Mouse (Mus musculus) myocyte (in vitro differentiated cells): ENCODE results near the gene Gpr180. TPM values are rescaled to one million over a fixed set of nuclear protein-coding genes. Genes with fewer than 3 reads are reported as not detected.
A peak's percentile ranks its signal among the peaks of the same experiment; 100 is the strongest.

Source experiments
- H3K27me3 ChIP-seq: one replicate; pipeline ENCODE4 v1.6.1; 2011; ENCODE audit not compliant: control insufficient read depth, insufficient read depth, insufficient read length
- H3K36me3 ChIP-seq: one replicate; pipeline ENCODE4 v1.6.1; 2011; ENCODE audit not compliant: control insufficient read depth, insufficient read depth
- H3K4me2 ChIP-seq: one replicate; pipeline ENCODE4 v1.6.1; 2011; ENCODE audit warnings: low read depth, control low read depth
- H3K4me3 ChIP-seq: one replicate; pipeline ENCODE4 v1.5.1; 2011; ENCODE audit warnings: mild to moderate bottlenecking, control low read depth, moderate library complexity
- H3K79me2 ChIP-seq: one replicate; pipeline ENCODE4 v1.6.1; 2011; ENCODE audit not compliant: control insufficient read depth, insufficient read depth
- H3ac ChIP-seq: one replicate; pipeline ENCODE4 v1.6.1; 2011; ENCODE audit not compliant: control insufficient read depth, insufficient read length
- CEBPB ChIP-seq: IDR thresholded peaks from 2 replicates; pipeline ENCODE4 v1.6.1; 2011; ENCODE audit warnings: mild to moderate bottlenecking, moderate library complexity; ENCODE audit not compliant: poor library complexity, insufficient read depth, severe bottlenecking
- E2F4 ChIP-seq: IDR thresholded peaks from one replicate; pipeline ENCODE4 v1.6.1; 2011; ENCODE audit warnings: mild to moderate bottlenecking, control low read depth, moderate library complexity; ENCODE audit not compliant: insufficient read depth
- MAX ChIP-seq: IDR thresholded peaks from one replicate; pipeline ENCODE4 v1.6.1; 2011; ENCODE audit warnings: low read depth, mild to moderate bottlenecking, control low read depth
- MYOD1 ChIP-seq, 3 experiments: IDR thresholded peaks; one replicate each; pipeline ENCODE4 v1.6.1; 2011; ENCODE audit warnings: control low read depth in 2 of 3, low read depth in 2 of 3, mild to moderate bottlenecking in 2 of 3, moderate library complexity in 1 of 3; ENCODE audit not compliant: insufficient read length in 2 of 3, control insufficient read depth in 1 of 3
- MYOG ChIP-seq, 3 experiments: IDR thresholded peaks; one replicate each; pipeline ENCODE4 v1.6.1; 2011; ENCODE audit warnings: control low read depth in 2 of 3, low read depth in 2 of 3, mild to moderate bottlenecking in 2 of 3; ENCODE audit not compliant: insufficient read length in 2 of 3, control insufficient read depth in 1 of 3, insufficient read depth in 1 of 3
- POLR2A ChIP-seq: IDR thresholded peaks from one replicate; pipeline ENCODE4 v1.6.1; 2011; ENCODE audit warnings: low read depth, mild to moderate bottlenecking, control low read depth, moderate library complexity; ENCODE audit not compliant: insufficient read length
- POLR2AphosphoS2 ChIP-seq: IDR thresholded peaks from one replicate; pipeline ENCODE4 v1.6.1; 2011; ENCODE audit warnings: low read depth, control low read depth; ENCODE audit not compliant: insufficient read length
- REST ChIP-seq: IDR thresholded peaks from one replicate; pipeline ENCODE4 v1.6.1; 2011; ENCODE audit warnings: mild to moderate bottlenecking, control low read depth, moderate library complexity; ENCODE audit not compliant: insufficient read depth, insufficient read length
- SRF ChIP-seq: IDR thresholded peaks from one replicate; pipeline ENCODE4 v1.6.1; 2011; ENCODE audit warnings: low read depth; ENCODE audit not compliant: control insufficient read depth, insufficient read length
- TCF12 ChIP-seq: IDR thresholded peaks from one replicate; pipeline ENCODE4 v1.6.1; 2011; ENCODE audit warnings: mild to moderate bottlenecking, control low read depth; ENCODE audit not compliant: poor library complexity, insufficient read depth, severe bottlenecking
- TCF3 ChIP-seq: IDR thresholded peaks from one replicate; pipeline ENCODE4 v1.6.1; 2011; ENCODE audit warnings: low read depth, control low read depth; ENCODE audit not compliant: insufficient read length
- USF1 ChIP-seq: IDR thresholded peaks from one replicate; pipeline ENCODE4 v1.6.1; 2011; ENCODE audit warnings: low read depth, mild to moderate bottlenecking, control low read depth, moderate library complexity
- polyA plus RNA-seq: library from polyadenylated mRNA; unstranded; fragments of >200 nt; fragmentation: generic; extraction: Trizol; gene quantifications from one replicate; pipeline ENCODE4 v1.2.1, GENCODE M21; 2012; ENCODE audit warnings: missing spikeins

Gene Gpr180
- polyA plus RNA-seq, 1 experiment, result 15.8 TPM

DNA sequence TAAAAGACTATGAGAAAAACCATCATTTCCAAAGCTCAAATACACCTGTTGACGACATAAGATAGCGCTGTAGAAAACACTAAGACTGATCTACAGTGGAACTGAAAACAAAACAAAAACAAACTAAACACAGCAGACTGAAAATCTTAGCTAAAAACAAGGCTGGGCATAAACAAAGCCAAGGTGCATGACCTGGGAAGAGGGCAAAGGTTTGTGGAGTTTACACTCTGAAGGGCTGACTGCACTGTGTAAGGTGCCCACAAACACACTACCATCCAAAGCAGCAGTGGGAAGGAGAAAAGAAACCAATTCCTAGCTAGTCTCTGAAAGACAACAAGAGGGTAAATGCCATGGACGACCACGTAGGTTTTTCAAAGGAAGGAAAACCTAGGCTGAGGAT lies 12.2 kb upstream of the Gpr180 start:
- TF ChIP-seq CEBPB (no peak), MYOG (IDR thresholded peaks at IDR 0.05; ENCODE audit: control insufficient read depth in 1 of 3, insufficient read depth in 1 of 3, insufficient read length in 2 of 3, low read depth in 2 of 3) (no peak), SRF (no peak), TCF3 (no peak)
- Histone ChIP-seq H3K36me3 (peaks cover 15% of the 10 kb centered on the region), H3K4me3 (no peak overlapping the region), H3K27me3 (no peaks in the 10 kb centered on the region), H3ac (no peak overlapping the region), H3K4me2 (no peak overlapping the region), H3K79me2 (no peaks in the 10 kb centered on the region)

DNA sequence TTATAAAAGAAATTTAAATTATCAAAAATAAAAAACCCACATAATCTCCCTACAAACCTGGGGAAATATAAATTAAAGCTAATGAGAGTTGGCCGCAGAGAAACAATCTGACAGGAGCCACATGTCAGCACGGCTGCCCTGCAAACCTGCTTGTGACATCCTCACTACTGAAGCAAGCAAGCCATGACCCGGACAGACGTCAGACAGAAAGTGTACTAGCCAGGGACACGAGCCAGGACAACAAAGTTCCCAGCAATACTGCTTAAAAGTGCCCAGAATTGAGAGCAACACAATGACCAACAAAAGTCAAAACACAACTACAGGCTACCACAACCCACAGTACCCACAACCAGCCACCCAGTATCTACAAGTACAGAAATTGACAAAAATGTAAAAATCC lies 10.7 kb upstream of the Gpr180 start:
- no peak overlapping the region for H3K4me2 ChIP-seq
- no peak for TF ChIP-seq POLR2AphosphoS2
- TF ChIP-seq REST, result no peak
- no peak for TF ChIP-seq TCF3
- no peak for TF ChIP-seq SRF
- TF ChIP-seq POLR2A, result no peak
- no peak for TF ChIP-seq USF1
- no peak for TF ChIP-seq MYOD1 (IDR thresholded peaks at IDR 0.05; ENCODE audit: control insufficient read depth in 1 of 3, insufficient read length in 2 of 3, low read depth in 2 of 3)
- TF ChIP-seq MAX, result no peak
- no peak for TF ChIP-seq TCF12
- no peak for TF ChIP-seq CEBPB
- no peak for TF ChIP-seq MYOG (IDR thresholded peaks at IDR 0.05; ENCODE audit: control insufficient read depth in 1 of 3, insufficient read depth in 1 of 3, insufficient read length in 2 of 3, low read depth in 2 of 3)
- TF ChIP-seq E2F4, result no peak
- H3K36me3 ChIP-seq, result peaks cover 12% of the 10 kb centered on the region
- no peak overlapping the region for H3K4me3 ChIP-seq
- no peaks in the 10 kb centered on the region for H3K27me3 ChIP-seq
- no peak overlapping the region for H3ac ChIP-seq
- peaks cover 7% of the 10 kb centered on the region for H3K79me2 ChIP-seq

GRCm38 (mm10) chr14:118131472-118131871 lies 5.5 kb upstream of the Gpr180 start:
- H3K27me3 ChIP-seq, result no peaks in the 10 kb centered on the region
- H3K4me3 ChIP-seq, result peak overlapping the region; percentile 82
- peak overlapping the region; percentile 43 for H3ac ChIP-seq
- peaks cover 17% of the 10 kb centered on the region for H3K79me2 ChIP-seq
- H3K4me2 ChIP-seq, result peak overlapping the region; percentile 68
- TF ChIP-seq MYOD1 (IDR thresholded peaks at IDR 0.05; ENCODE audit: control insufficient read depth in 1 of 3, insufficient read length in 2 of 3, low read depth in 2 of 3) (no peak), SRF (no peak), USF1 (no peak), MAX (no peak), POLR2AphosphoS2 (no peak)
- H3K36me3 ChIP-seq, result peaks cover 4% of the 10 kb centered on the region

GRCm38 (mm10) chr14:118131931-118132641 lies 4.9 kb upstream of the Gpr180 start:
- TF ChIP-seq REST (no peak), USF1 (no peak), TCF3 (no peak), MYOD1 (IDR thresholded peaks at IDR 0.05; ENCODE audit: control insufficient read depth in 1 of 3, insufficient read length in 2 of 3, low read depth in 2 of 3) (no peak)
- H3K4me3 ChIP-seq, result peak overlapping the region; percentile 82
- H3ac ChIP-seq, result peak overlapping the region; percentile 43
- H3K36me3 ChIP-seq, result peaks cover 4% of the 10 kb centered on the region
- H3K27me3 ChIP-seq, result no peaks in the 10 kb centered on the region
- H3K79me2 ChIP-seq, result peaks cover 17% of the 10 kb centered on the region
- peak overlapping the region; percentile 68 for H3K4me2 ChIP-seq

GRCm38 (mm10) chr14:118132642-118132977 lies 4.3 kb upstream of the Gpr180 start, which contains the start of gene Tgds:
TSS of gene Tgds (minus strand) at chr14:118132755.
- Histone ChIP-seq H3ac (peak within 1 kb of the TSS; percentile 43), H3K27me3 (no peaks in the 10 kb centered on the region), H3K4me3 (peak within 1 kb of the TSS; percentile 82), H3K36me3 (peaks cover 4% of the 10 kb centered on the region), H3K79me2 (peaks cover 17% of the 10 kb centered on the region), H3K4me2 (peak within 1 kb of the TSS; percentile 79)
- TF ChIP-seq MYOG (IDR thresholded peaks at IDR 0.05; ENCODE audit: control insufficient read depth in 1 of 3, insufficient read depth in 1 of 3, insufficient read length in 2 of 3, low read depth in 2 of 3) (no peak), POLR2AphosphoS2 (peak; percentile 95), REST (no peak), POLR2A (peak; percentile 92), CEBPB (no peak), MYOD1 (IDR thresholded peaks at IDR 0.05; ENCODE audit: control insufficient read depth in 1 of 3, insufficient read length in 2 of 3, low read depth in 2 of 3) (no peak), E2F4 (no peak), USF1 (no peak), MAX (no peak), TCF12 (no peak), TCF3 (no peak), SRF (peak; percentile 41)
